Mouse (Mus musculus): Measurements from ENCODE around the gene Tmem50b.
A peak's percentile ranks its signal among the peaks of the same experiment; 100 is the strongest.
"Not testable (repeated sequence)": the region's sequence is repeated elsewhere in the genome, so short reads cannot be mapped to it uniquely, and the experiment has no call there.

Tmem50b gene

DNA sequence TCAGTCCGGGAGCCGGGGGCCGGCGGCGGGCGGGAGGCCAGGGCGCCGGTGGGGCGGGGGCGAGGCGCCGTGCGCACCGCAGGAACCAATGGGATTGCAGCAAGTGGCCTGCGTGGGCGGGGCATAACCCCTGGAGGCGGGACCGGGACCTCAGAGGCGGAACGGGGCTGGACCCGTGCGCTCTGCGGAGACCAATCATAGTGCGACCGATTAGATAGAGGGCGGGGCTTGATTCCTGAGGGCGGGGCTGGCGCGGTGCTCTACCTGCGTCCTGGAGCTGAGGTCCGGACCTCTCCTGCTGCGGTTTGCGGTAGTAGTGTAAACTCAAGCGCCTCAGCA is at the start of gene Tmem50b:
TSS of gene Tmem50b (minus strand) at position 129 of the 339 bp plus-strand sequence.
- DNase-seq (ENCODE audit: low spot score in 2 of 2), result peak; percentile 99

DNA sequence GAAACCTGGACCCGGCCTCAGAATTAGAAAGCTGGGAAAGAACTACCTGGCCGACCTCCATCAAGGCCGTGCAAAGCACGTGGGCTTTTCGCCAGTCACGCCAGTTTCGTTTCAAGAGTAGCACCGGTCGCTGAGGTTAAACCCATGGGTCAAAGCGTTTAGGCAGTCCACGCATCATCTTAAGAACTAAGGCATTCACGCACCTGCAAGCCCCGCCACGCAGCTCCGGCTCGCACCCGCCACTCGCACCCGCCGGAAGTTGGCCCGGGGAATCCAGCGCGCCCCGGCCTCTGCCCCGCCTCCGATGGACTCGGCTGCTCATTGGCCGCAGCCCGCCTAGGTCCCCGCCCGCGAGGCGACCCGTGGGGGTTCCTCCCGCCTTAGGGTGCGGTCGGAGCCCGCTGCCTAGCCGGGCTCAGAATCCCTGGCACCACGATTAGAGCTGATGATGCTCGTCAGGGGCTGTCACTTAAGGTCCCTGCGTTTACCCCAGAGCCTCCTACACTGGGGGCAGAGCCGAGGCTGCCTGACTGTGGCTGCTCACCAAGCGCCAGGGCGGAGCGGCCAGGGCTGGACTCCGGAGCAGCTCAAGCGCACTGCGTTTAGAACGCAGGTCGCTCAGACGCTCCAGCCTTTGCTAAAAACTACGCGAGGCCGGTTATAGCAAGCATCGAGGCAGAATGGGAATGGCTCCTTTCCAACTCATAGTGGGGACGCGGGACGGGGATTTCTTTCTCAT is 49.2 kb upstream of the Tmem50b start, which contains the start of gene Gart:
TSS of gene Gart (minus strand) at position 272 of the 739 bp plus-strand sequence.
- peak; percentile 95 for DNase-seq (ENCODE audit: low spot score in 2 of 2)

DNA sequence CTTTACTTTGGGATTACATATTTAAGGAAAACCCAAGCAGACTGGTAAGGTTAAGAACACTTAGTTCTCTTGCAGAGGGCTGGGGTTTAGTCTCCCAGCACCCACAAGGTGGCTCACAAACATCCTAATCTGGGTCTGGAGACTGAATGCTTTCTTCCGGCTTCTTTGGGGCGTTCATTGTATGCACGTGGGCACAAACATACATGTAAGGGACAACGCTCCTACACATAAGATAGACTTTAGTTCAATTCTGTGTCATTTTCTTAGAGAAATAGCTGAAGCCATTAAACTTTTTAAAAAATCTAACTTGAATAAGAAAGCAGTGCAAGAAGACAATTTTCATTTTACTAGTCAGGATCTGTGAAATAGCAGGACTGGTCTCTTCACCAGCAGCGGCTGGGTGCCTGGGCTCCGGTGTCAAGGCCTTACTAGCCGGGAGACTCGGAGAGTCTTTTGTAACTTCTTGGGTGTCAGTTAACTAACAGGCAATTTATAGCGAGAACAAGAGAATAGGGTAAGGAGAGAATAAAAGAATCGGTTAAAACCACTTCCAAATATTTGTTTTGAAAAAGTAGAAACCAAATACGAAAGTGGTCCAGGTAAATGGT is 48.5 kb upstream of the Tmem50b start:
- peak; percentile 42 to 50 for DNase-seq (ENCODE audit: low spot score in 2 of 2)

DNA sequence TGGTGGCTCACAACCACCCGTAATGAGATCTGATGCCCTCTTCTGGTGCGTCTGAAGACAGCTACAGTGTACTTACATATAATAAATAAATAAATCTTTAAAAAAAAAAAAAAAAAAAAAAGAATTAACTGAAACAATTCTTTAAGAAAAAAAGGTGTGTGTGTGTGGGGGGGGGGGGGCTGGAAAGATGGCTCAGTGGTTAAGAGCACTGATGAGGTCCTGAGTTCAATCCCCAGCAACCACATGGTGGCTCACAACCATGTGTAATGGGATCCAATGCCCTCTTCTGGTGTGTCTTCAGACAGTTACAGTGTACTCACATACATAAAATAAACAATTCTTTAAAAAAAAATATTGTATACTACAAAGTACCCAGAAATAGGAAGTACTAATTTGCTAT is 47.8 kb upstream of the Tmem50b start:
- not testable (repeated sequence) for DNase-seq (ENCODE audit: low spot score in 2 of 2)

DNA sequence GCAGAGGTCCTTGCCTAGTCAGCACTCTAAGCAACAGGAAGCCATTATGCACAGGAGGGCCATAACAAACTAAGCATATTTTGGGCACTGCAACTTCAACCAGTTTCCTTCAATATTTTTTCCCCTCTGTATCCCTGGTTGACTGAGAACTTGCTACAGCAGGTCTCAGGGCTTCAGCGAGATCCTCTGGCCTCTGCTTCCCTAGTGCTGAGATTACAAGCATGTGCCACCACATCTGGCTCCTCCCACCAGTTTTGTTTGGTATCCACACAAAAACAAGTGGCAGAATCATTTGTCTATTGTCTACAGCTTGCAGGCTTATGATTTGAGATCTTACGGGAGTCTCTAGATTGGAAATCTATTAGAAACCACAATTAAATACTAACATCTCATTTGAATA is 47.3 kb upstream of the Tmem50b start:
- no peak for DNase-seq (ENCODE audit: low spot score in 2 of 2)

DNA sequence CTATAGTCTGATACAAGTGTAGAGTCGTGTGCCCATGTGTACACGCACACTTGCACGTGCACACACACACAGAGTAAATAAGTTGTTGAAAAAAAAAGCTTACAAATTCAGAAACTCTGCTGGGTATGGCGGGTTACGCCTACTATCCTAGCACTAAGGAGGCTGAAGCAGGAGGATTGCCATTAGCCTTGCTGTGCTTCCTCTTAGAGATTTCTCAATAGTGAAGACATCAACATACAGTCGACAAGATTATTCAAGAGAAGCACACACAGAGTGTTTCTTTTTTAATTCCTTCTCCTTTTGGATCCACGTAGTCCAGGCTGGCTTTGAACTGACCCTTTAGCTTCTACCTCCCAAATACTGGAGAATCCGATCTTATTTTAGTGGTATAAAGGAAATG is 42.6 kb upstream of the Tmem50b start:
- no peak for DNase-seq (ENCODE audit: low spot score in 2 of 2)

DNA sequence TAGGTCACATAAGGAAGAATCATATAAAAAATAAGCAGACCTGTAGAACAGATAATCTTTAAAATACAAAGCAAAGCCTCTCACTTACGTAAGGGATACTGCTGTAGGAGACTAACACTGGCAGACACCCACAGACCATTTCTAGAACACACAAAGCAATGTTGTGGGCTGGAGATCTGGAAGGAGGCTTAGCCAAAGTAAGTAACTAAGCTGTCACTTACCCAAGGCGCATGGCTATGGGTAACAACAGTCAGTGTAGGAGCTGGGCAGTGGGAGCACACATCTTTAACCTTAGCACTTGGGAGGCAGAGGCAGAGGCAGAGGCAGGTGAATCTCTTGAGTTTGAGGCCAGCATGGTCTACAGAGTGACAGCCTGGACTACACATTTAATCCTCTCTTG is 42.0 kb upstream of the Tmem50b start:
- DNase-seq (ENCODE audit: low spot score in 2 of 2), result no peak

DNA sequence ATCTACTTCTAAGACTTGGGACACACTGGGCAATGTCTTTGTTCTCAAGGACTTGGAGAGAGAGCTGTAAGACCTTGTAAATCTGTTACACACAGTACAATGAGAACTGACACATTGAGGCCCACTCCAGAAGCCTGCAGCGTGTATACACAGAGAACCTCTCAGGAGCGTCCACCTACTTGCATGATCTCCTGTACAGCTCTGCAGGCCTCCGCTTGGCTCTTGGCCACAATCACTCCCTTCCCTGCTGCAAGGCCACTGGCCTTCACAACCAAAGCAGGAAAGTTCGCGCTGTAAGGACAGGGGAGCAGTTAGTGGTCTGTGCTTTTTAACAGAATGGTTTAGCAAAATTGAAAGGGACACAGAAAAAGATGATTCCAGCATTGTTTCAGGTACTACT is 41.6 kb upstream of the Tmem50b start:
- no peak for DNase-seq (ENCODE audit: low spot score in 2 of 2)

DNA sequence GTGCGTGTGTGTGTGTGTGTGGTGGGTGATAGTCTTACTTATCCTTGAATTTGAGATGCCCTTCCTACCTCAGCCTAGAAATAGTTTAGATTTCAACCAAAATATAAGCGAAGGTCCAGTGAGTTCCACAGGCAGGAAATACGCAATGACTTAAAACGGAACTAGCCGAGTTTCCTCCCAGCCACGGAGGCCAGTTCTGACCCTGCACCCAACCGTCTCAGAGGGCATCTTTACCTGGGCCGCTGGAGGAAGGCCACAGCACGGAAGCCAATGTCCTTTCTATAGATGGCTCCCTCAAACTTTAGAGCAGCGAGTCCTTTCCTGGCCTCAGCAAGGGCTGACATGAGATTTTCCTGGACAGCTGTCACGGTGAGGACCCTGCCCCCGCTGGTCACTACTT is 36.0 kb upstream of the Tmem50b start:
- no peak for DNase-seq (ENCODE audit: low spot score in 2 of 2)

DNA sequence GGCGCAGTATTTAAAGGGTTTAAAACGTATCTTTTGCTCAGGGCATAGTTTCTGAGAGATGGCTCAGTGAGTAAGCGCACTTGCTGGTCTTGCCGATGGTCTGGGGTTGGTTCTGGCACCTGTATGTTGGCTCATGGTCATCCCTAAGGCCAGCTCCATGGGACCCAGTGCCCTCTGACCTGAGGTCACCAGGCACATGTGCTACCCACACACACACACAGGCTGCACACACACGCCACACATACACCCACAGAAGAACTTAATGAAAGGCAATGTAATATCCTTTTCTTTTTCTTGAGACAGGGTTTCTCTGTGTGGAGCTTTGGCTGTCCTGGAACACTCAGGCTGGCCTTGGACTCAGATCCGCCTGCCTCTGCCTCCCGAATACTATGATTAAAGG is 35.3 kb upstream of the Tmem50b start:
- no peak for DNase-seq (ENCODE audit: low spot score in 2 of 2)

DNA sequence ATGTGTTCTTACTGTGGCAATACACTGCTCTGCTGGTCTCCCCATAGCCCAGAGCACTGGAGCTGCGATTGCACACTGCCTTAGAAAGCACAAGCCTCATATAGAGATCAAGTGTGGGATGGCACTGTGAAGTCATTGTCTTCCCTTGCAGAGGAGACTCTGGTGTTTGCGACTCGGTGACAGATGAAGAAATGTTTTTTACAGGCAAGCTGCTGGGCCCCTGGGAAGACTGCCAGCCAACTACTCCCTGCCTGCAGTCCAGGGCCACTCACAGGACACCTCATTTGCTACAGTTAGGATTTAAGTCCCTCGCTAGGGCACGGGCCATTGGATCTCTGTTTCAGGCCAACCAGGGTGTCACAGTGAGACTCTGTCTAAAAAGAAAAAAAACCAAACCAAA is 34.8 kb upstream of the Tmem50b start:
- DNase-seq (ENCODE audit: low spot score in 2 of 2), result no peak

DNA sequence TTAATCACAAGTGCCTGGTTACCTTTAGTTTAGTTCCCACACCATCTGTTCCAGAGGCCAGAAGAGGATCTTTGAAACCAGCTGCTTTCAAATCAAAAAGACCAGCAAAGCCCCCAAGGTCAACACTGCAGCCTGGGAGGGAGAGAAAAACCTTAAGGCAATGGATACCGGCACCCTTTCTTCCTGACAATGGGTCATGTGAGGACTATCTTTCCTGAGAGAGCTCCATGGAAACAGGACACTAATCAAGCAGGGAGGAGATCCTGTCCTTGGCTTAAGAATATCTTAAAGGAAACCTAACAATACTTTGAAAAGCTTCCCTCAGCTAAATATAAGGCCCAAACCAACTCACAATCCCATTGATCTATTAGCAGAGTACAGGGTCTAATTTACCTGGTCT is 33.0 kb upstream of the Tmem50b start:
- DNase-seq (ENCODE audit: low spot score in 2 of 2), result no peak

DNA sequence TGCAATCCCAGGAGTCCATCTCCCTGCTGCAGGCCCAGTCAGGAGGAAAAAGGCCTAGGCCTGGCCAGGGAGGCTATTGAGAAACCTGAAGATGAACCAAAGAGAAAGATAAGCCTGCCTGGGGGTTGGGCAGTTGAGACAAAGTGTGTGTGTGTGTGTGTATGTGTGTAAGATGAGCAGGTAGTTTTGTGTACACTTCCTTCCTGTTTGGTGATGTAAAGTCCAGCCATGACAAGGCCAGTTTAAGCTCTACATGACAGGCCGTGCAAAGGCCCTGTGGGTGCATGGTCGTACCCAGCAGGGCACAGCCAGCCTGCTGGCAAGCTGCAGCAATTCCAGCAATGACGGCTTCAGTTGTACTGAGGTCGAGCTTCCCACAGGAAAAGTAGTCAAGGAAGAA is 32.1 kb upstream of the Tmem50b start:
- no peak for DNase-seq (ENCODE audit: low spot score in 2 of 2)

DNA sequence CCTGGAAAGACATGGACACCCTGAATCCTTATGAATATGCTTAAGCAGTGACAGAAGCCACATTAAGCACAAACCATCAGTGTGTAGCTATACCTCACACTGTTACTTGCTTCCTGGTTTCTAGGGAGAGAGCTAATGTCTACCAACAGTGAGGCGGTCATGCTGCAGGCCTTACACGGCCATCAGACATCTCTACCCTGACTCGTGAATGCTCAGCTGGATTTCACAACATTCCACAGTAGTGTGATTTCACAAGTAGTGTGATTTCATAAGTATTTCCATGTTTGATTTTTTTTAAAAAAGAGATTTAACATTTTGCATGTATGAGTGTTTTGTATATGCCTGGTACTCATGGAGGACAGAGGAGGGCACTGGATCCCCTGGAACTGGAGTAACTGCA is 31.1 kb upstream of the Tmem50b start:
- DNase-seq (ENCODE audit: low spot score in 2 of 2), result no peak

DNA sequence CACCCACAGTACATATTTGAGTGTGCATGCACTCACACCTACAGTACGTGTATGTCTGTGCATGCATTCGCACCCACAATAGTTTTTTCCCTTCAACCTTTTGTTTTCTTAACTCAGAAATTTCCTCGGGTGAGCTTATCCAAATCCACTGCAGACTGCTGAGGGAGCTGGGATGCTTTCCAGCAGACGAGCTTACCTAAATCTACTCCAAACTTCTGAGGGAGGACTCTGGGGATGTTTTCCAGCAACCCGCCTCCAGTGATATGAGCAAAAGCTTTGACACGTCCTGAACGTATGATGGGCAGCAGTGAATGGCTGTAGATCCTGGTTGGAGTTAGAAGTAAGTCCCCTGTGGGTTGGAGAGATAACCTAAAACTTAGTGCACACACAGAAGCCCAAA is 30.2 kb upstream of the Tmem50b start:
- DNase-seq (ENCODE audit: low spot score in 2 of 2), result no peak

DNA sequence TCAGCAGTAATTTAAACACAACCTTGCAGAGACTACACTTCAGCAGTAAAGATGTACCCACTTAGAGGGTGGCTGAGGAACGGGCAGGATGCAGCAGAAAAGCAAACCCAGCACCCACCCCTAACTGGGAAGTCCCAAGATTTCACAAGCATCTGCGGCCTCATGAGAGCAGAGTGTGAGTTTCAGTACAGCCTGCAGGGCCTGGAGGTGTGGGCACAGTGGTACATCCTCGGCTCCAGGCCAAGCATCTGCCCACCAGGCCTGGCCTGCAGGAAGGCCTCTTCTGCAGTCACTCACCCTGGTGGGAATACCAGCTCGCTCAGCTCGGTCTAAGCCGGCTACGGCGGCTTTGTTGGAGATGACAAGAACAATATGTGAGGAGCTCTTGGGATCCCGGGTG is 25.5 kb upstream of the Tmem50b start:
- no peak for DNase-seq (ENCODE audit: low spot score in 2 of 2)

DNA sequence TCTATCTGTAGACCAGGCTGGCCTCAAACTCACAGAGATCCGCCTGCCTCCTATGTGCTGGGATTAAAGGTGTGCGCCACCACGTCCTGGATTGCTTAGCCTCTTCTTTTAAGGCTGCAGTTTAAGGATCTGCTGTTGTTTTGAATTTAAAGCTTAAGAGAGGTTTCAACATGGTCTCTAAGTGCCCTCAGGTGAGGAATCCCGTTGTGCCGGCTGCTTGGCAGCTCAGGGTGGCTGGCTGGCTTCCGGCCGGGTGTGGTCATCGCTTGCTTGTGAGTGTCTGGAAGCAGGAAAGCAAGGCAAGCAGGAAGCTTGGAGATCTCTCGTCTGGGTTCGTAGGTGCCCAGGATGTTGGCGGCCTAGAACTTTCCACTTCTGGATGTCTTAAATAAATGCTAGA is 23.4 kb upstream of the Tmem50b start:
- no peak for DNase-seq (ENCODE audit: low spot score in 2 of 2)

DNA sequence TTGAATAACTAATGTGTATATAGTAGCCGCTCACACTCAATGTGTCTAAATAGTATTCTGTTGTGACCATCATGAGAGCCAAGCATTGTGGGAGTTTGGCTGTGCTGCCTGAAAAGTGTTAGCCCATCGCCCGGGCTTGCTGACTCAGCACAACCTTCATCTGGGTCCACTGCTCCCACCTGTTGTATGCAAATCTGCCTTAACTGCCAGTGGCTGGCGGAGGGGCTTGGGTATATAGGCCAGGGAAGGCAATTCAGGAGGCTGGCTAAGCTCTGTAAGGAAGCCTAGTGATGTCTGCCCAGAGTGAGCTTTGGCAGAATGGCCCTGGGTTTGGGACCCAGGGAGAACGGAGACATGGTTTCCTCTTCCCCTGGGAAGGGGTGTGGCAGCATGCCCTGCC is 22.6 kb upstream of the Tmem50b start:
- DNase-seq (ENCODE audit: low spot score in 2 of 2), result peak; percentile 36 to 38

DNA sequence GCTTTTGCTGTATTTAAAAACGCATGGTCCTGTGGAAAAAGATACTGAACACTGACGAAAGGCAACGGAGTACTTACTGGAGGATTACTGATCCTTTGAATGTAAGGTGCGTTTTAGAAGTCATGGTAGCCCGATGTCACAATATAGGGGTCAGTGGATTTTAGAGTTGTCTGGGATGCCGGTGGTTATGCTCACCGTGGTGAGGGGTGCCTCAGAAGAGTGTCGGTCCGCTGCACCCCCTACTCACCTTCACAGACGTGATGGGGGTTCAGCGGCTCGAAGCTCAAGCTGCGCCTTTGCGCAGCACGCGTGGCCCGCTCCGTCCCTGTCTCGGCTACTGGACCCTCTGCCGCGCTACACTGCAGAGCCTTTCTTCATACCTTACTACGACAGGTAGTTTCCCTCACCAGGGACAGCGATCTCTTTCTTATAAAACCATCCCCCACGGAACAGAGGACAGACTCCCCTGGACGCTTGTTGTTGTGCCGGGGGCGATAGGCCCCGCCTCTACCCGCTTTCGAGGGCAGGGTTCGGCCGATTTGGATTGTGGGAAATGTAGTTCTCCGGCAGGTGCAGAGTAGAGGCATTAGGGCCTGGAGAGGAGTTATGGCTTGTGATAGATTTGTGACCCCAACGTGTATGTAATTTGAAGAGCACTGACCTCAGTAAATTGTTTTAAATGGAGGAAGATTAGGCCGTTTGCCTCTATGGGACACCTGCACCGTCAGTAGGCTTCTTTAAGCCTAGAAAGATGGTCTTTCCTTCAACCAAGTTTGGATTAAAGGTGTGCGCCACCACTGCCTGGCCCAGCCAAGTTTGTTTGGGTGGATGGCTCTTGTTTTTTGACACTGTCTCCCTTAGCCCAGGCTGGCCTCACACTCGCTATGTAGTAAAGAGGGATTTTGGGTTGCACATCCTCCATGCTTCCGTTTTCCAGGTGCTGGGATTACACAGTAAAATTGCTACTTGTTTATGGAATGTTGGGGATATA is 21.2 kb upstream of the Tmem50b start, which contains the start of gene Dnajc28:
TSS of gene Dnajc28 (minus strand) at position 516 of the 991 bp plus-strand sequence.
- DNase-seq (ENCODE audit: low spot score in 2 of 2), result peak; percentile 83 to 84

DNA sequence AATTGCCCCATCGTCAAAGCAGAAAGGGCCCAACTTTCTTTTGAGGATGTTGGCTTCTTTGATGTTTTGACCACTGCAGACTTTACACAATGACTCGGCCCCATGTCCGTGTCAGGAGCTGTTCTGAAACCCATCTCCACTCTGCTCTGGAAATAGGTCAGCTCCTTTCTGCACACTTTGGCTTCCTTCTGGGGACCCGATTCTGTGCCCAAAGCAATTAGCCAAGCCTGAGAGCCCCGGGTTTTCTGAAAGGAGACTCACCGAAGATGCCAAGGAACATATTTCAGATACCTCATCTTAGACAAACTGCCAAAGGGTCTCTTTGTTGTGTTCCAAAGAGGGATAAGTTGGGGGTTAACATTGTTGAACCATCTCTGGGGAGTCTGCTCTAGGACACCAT is 17.0 kb upstream of the Tmem50b start:
- DNase-seq (ENCODE audit: low spot score in 2 of 2), result no peak

DNA sequence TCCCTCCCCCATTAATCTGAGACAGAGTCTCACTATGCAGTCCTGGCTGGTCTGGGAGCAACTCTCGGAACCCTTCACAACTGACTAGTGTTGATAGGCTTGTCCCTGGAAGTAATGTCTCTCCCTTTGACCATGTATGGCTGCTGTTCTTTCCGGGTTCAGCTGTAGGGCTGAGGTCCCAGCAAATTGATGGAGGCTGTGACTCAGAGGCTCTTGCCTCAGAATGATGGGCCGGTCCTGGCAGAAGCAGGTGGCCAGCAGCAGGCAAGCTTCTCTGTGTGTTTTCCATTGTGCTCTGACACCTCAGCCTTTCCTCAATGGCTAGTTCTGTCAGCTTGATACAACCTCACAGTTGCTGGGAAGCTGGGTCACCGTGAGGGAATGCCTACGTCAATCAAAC is 14.9 kb upstream of the Tmem50b start:
- no peak for DNase-seq (ENCODE audit: low spot score in 2 of 2)

DNA sequence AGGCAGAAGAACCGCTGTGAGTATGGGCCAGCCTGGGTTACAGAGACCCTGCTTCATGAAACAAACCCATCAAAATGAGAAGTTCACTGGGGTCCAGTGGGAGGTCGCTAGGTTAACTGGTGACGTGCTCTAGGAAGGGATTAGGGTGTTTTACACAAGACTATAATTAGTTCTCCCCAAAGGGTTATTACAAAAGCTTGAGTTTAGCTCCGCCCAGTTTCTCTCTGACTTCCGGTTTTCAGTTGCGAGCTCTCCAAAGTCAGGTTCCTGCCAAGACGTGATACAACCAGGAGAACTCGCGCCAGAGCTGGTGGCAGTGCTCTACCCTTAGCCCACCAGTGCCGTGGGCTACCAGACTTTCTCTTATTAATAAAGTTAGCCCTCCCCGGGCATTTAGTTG is 13.6 kb upstream of the Tmem50b start:
- peak in 1 of 2 experiments; percentile 32 for DNase-seq (ENCODE audit: low spot score in 2 of 2)

Data from spleen, postnatal 36 days (tissue).